Mouse (Mus musculus) cerebellum, adult 2 months (tissue): ENCODE measurements at regions not wholly inside any gene's neighbourhood (a gene's known extent, or its start where the extent isn't known, plus 50 kb on each side); places are given as distances from the start of the nearest gene placed in this dataset.

ENCODE experiments used
- CTCF ChIP-seq: fragments of 200-500 bp; IDR thresholded peaks from 2 replicates; pipeline ENCODE4 v1.5.1; 2011; ENCODE audit warnings: low read depth, mild to moderate bottlenecking, control low read depth, low read length, moderate library complexity, borderline replicate concordance; ENCODE audit not compliant: insufficient read depth
- POLR2A ChIP-seq: fragments of 200-500 bp; IDR thresholded peaks from 2 replicates; pipeline ENCODE4 v1.6.1; 2011; ENCODE audit warnings: low read length, control low read depth, borderline replicate concordance; ENCODE audit not compliant: insufficient read depth

DNA sequence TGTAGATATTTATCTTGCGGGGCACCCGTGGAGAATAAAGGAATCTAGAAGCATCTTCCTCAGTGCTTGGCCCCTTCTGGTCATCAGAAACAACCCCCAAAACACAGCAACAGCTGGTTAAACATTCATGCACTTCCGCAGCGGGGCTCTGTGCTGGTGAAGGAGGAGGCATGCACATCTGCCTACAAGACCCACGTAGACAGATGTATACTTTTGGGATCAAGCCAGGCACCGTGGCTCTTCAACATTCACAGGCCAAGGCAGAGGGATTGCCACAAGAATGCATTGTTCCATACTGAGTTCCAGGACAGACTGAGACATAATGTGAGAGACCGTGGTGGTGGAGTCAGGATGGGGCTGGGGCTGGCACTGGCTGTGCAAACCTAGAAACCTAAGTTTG, 103.0 kb upstream of the Tmem260 start:
- TF ChIP-seq CTCF, result no peak
- TF ChIP-seq POLR2A, result no peak
